Mouse (Mus musculus) intestine, embryonic 14.5 days (tissue): ENCODE data around the gene Radil. TPM values are rescaled to one million over a fixed set of nuclear protein-coding genes. Genes with fewer than 3 reads are reported as not detected.

Experiments
- ATAC-seq: fragments of 200-750 bp; cut with Nextera tagmentation; replicated peaks from 2 replicates; pipeline ENCODE4 v1.8.0; 2017; ENCODE audit warnings: low read depth, moderate number of reproducible peaks, moderate TSS enrichment, moderate library complexity; ENCODE audit not compliant: low FRiP score, low TSS enrichment
- DNase-seq: peaks from one replicate; pipeline ENCODE4 v3.0.0-alpha.2; 2018; ENCODE audit warnings: low spot score
- H3K27ac ChIP-seq: fragments of 300-500 bp; sonication (generic); 2 replicates; pipeline ENCODE4 v1.5.1; 2014; ENCODE audit warnings: low read depth, mild to moderate bottlenecking, control low read depth
- H3K27me3 ChIP-seq: fragments of 300-500 bp; sonication (generic); replicated peaks from 2 replicates; pipeline ENCODE4 v1.6.1; 2014; ENCODE audit warnings: low read length, control low read depth; ENCODE audit not compliant: control insufficient read depth, insufficient read depth
- H3K36me3 ChIP-seq: fragments of 300-500 bp; sonication (generic); 2 replicates; pipeline ENCODE4 v1.6.1; 2014; ENCODE audit warnings: low read length, control low read depth; ENCODE audit not compliant: control insufficient read depth, insufficient read depth
- H3K4me1 ChIP-seq: fragments of 300-500 bp; sonication (generic); replicated peaks from 2 replicates; pipeline ENCODE4 v1.6.1; 2014; ENCODE audit warnings: low read length, control low read depth, mixed read lengths; ENCODE audit not compliant: control insufficient read depth, insufficient read depth
- H3K4me2 ChIP-seq: fragments of 300-500 bp; sonication (generic); 2 replicates; pipeline ENCODE4 v1.6.1; 2014; ENCODE audit warnings: low read length
- H3K4me3 ChIP-seq: fragments of 300-500 bp; sonication (generic); 2 replicates; pipeline ENCODE4 v1.5.1; 2014; ENCODE audit warnings: low read depth, low read length, control low read depth, mixed read lengths
- H3K9ac ChIP-seq: fragments of 300-500 bp; sonication (generic); 2 replicates; pipeline ENCODE4 v1.6.1; 2014; ENCODE audit warnings: mild to moderate bottlenecking, low read length
- H3K9me3 ChIP-seq: fragments of 300-500 bp; sonication (generic); 2 replicates; pipeline ENCODE4 v1.6.1; 2016; ENCODE audit warnings: low read length, control low read depth; ENCODE audit not compliant: control insufficient read depth
- WGBS: fragments of 180-500 bp; shearing (Covaris S2); extraction: QIAGEN DNeasy Blood & Tissue Kit; methylation state at CpG from one replicate; pipeline ENCODE4 v1.1.7; 2014; 5-methylcytosine and 5-hydroxymethylcytosine counted together
- polyA plus RNA-seq: library from polyadenylated mRNA; unstranded; fragments of >200 nt; fragmentation: Nextera tagmentation; extraction: Ambion mirVana; gene quantifications from 2 replicates; pipeline ENCODE4 v1.2.1, GENCODE M21; 2014

Radil gene
- polyA plus RNA-seq, 1 experiment from 2014 or later = 2.5 TPM

DNA sequence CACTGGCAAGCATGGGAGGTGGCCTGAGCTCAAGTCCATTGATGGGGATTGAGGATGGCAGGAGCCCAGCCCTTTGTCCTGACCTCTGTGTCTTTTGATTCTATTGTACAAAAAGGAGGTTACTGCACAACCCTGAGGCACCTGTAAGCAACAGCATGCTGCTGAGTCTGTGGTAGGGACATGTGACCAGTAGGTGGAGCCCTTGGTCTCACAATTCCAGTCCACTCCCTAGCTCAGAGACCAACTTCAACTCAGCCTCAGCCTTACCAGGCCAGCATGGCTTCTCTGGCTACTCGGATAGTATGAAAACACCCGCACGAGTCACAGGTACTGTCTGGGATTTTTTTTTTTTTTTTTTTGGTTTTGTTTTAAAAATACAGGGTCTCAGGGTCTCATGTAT, 48.5 kb downstream of the Radil start:
- WGBS = 3% methylated on average over 3 of the region's 3 CpGs
- H3K36me3 ChIP-seq = no peaks in the 10 kb centered on the region
- H3K9me3 ChIP-seq = no peaks in the 10 kb centered on the region
- no peak overlapping the region for H3K4me3 ChIP-seq
- DNase-seq (peak; percentile 86), ATAC-seq (peak; percentile 87)
- H3K9ac ChIP-seq = no peak overlapping the region
- H3K4me2 ChIP-seq = no peak overlapping the region
- no peak overlapping the region for H3K27ac ChIP-seq
- H3K4me1 ChIP-seq = peaks cover 11% of the 10 kb centered on the region
- no peaks in the 10 kb centered on the region for H3K27me3 ChIP-seq

- Histone ChIP-seq H3K27me3 (no peaks in the 10 kb centered on the region), H3K4me1 (peaks cover 11% of the 10 kb centered on the region), H3K27ac (no peak overlapping the region), H3K4me3 (no peak overlapping the region), H3K36me3 (no peaks in the 10 kb centered on the region), H3K9me3 (no peaks in the 10 kb centered on the region), H3K4me2 (no peak overlapping the region), H3K9ac (no peak overlapping the region)
- DNase-seq = peak; percentile 72
- WGBS = 61% methylated on average over 10 of the region's 10 CpGs
- ATAC-seq = peak; percentile 65
These were observed 50.0 kb downstream of the Radil start for GRCm38 (mm10) chr5:142500918-142501317.

GRCm38 (mm10) chr5:142498964-142499363, 51.9 kb downstream of the Radil start:
- peak; percentile 66 for DNase-seq
- WGBS = 61% methylated on average over 3 of the region's 3 CpGs

DNA sequence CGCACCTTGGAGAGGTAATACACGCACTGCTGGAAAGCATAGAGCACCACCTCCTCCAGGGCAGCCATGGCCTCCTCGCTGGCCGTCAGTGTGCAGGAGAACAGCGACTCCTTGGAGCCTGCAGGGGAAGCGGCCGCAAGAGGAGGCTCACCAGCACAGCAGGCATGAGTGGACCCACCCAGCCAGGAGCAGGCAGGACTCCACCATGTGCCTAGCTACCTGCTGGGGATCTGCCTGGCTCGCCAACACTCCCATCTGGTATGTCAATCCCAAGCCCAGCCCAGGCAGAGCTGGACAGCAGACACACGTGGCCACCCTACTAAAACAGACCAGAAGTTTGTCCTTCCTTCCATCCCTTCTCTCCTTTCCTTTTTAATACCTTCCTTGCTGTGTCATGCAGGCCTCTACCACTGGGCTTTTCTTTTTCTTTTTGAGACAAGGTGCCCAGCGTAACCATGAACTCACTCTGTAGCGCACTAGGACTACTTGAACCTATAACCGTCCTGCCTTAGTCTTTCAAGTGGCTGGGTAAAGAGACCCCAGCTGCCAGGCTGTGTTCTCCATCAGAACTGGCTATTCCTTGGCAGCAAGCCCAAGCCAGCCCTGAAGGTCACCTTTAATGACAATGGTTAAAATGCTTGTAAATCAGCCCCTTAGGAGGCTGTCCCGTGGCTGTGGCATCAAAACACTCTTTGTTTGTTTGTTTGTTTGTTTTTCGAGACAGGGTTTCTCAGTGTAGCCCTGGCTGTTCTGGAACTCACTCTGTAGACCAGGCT, 55.4 kb downstream of the Radil start:
- Histone ChIP-seq H3K4me2 (no peak overlapping the region), H3K27me3 (no peaks in the 10 kb centered on the region), H3K4me3 (no peak overlapping the region), H3K9ac (no peak overlapping the region), H3K27ac (no peak overlapping the region), H3K9me3 (no peaks in the 10 kb centered on the region), H3K36me3 (no peaks in the 10 kb centered on the region), H3K4me1 (peaks cover 4% of the 10 kb centered on the region; the same call in 1 of the 2 replicates)
- 65% methylated on average over 14 of the region's 14 CpGs for WGBS
- DNase-seq = no peak
- no peak for ATAC-seq

More at GRCm38 (mm10) chr5:142498964-142499363, 51.9 kb downstream of the Radil start:
- Histone ChIP-seq H3K9ac (no peak overlapping the region), H3K27ac (no peak overlapping the region), H3K4me2 (no peak overlapping the region), H3K27me3 (no peaks in the 10 kb centered on the region), H3K36me3 (no peaks in the 10 kb centered on the region), H3K9me3 (no peaks in the 10 kb centered on the region), H3K4me3 (no peak overlapping the region), H3K4me1 (peaks cover 11% of the 10 kb centered on the region)
- no peak for ATAC-seq

- Histone ChIP-seq H3K9ac (no peak overlapping the region), H3K4me2 (no peak overlapping the region), H3K4me1 (no peaks in the 10 kb centered on the region), H3K27me3 (no peaks in the 10 kb centered on the region), H3K27ac (no peak overlapping the region), H3K36me3 (no peaks in the 10 kb centered on the region), H3K9me3 (no peaks in the 10 kb centered on the region), H3K4me3 (no peak overlapping the region)
- no peak for ATAC-seq
- WGBS = 89% methylated on average over 3 of the region's 3 CpGs
- DNase-seq = no peak
These were observed 57.6 kb downstream of the Radil start for GRCm38 (mm10) chr5:142493307-142493706.

DNA sequence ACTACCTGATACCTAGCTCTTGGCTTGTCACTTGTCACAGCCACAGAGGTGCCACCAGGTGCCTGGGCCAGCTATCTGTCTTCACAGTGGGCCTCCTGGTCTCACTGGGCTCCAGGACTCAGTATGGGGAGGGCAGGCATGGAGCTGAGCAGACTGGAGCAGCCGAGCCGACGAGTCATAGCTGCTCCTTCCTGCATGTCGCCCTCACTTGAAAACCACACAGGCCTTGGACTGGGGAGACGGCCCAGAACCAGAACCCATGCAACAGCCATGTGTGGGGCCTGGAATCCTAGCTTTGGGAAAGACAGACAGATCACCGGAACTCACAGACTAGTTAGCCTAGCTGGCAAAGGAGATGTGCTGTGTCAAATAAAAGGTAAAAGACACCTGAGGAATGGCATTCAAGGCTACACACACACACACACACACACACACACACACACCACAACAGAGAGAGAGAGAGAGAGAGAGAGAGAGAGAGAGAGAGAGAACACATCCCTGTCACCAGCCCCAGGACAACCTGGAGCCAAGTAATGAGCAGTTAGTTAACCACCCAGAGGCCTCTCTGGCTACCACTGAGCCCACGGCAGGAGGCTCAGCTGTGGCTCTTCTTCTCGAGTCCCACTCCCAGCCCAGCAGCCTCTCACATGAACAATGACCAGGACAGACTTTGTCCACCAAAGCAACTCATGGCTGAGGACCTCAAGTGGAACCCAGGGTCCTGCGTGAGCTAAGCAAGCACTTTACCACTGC, 60.8 kb downstream of the Radil start:
- DNase-seq = no peak

DNA sequence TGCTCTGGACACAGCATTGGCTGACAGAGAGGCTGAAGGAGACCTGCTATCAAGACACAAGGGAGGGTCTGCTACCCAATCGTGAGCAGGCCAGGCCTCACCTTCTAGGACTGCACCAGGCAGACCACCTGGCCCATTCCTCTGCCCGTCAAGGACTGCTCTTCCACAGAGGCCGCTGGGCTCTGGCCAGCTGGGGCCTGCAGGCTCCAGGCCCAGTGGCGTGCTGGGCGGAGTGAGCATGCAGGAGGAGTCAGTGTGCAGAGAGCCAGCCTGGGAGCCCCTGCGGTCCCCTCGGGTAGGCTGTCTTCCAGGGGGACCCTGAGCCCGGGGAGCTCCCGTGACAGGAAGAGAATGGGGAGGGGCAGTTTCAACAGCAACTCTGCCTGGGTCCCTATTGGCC, 64.2 kb downstream of the Radil start:
- Histone ChIP-seq H3K4me3 (no peak overlapping the region), H3K27ac (no peak overlapping the region), H3K4me1 (no peaks in the 10 kb centered on the region), H3K9me3 (no peaks in the 10 kb centered on the region), H3K36me3 (no peaks in the 10 kb centered on the region), H3K9ac (no peak overlapping the region), H3K27me3 (no peaks in the 10 kb centered on the region), H3K4me2 (no peak overlapping the region)
- WGBS = 56% methylated on average over 9 of the region's 9 CpGs
- DNase-seq (no peak), ATAC-seq (no peak)

More for the DNA sequence above, 60.8 kb downstream of the Radil start:
- Histone ChIP-seq H3K9ac (no peak overlapping the region), H3K4me3 (no peak overlapping the region), H3K27ac (no peak overlapping the region), H3K4me1 (no peaks in the 10 kb centered on the region), H3K27me3 (no peaks in the 10 kb centered on the region), H3K4me2 (no peak overlapping the region), H3K9me3 (no peaks in the 10 kb centered on the region), H3K36me3 (no peaks in the 10 kb centered on the region)
- no peak for ATAC-seq
- 78% methylated on average over 9 of the region's 9 CpGs for WGBS

GRCm38 (mm10) chr5:142483581-142483980, 67.3 kb downstream of the Radil start:
- H3K27ac ChIP-seq = no peak overlapping the region
- no peaks in the 10 kb centered on the region for H3K36me3 ChIP-seq
- 88% methylated on average over 5 of the region's 5 CpGs for WGBS
- no peaks in the 10 kb centered on the region for H3K9me3 ChIP-seq
- no peaks in the 10 kb centered on the region; the same call in 1 of the 2 replicates for H3K4me1 ChIP-seq
- ATAC-seq (no peak), DNase-seq (no peak)
- no peak overlapping the region for H3K4me3 ChIP-seq
- no peaks in the 10 kb centered on the region for H3K27me3 ChIP-seq
- H3K4me2 ChIP-seq = no peak overlapping the region
- no peak overlapping the region for H3K9ac ChIP-seq
